Mouse (Mus musculus): ENCODE data around the gene Zfp174. TPM values are rescaled to one million over a fixed set of nuclear protein-coding genes. Genes with fewer than 3 reads are reported as not detected.
A peak's percentile ranks its signal among the peaks of the same experiment; 100 is the strongest.

The Zfp174 gene
- polyA plus RNA-seq, 1 experiment from 2014 or later, result 0.70 TPM

DNA sequence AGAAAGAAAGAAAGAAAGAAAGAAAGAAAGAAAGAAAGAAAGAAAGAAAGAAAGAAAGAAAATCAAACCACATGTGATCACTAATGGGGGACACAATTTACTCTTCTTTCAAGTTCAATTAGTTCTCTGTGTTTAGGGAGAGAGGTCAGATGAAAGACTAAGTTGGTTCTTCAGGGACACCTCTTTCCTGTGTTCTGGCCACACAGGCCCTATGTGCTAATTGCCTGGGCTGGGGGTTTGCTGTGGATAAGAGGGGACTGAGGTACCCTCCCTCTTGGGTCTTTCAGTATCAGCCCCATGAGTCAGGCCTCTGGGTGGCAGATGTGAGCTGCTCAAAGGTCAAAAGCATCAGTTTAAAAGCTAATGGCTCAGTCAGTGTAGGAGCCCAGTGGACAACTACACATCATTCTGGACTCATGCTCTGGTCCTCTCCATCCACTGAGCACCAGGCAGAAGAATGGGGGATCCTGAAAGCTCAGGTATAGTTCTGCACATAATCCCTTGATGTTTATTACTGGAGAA, 16.4 kb upstream of the Zfp174 start, which contains the start of gene Olfr15:
Olfr15 (plus strand) TSS at position 291 of the 522 bp plus-strand sequence.
- Histone ChIP-seq H3K27ac (ENCODE audit: low read depth) (no peak within 1 kb of the TSS), H3K4me3 (ENCODE audit: low read depth, low read length) (no peak within 1 kb of the TSS), H3K27me3 (ENCODE audit: insufficient read depth, low read length) (no peaks in the 10 kb centered on the region), H3K9me3 (ENCODE audit: low read length) (no peaks in the 10 kb centered on the region), H3K9ac (replicated peaks) (no peak within 1 kb of the TSS), H3K4me2 (ENCODE audit: low read depth, low read length) (no peak within 1 kb of the TSS), H3K4me1 (ENCODE audit: insufficient read depth) (no peaks in the 10 kb centered on the region), H3K36me3 (replicated peaks; ENCODE audit: insufficient read depth, low read length) (no peaks in the 10 kb centered on the region)
- DNase-seq (no peak), ATAC-seq (no peak)
- TF ChIP-seq EP300 (IDR thresholded peaks at IDR 0.05; ENCODE audit: low read depth), result no peak
- peak; percentile 37; the same call in 1 of the 2 replicates for TF ChIP-seq CTCF (IDR thresholded peaks at IDR 0.05; ENCODE audit: low read depth)

DNA sequence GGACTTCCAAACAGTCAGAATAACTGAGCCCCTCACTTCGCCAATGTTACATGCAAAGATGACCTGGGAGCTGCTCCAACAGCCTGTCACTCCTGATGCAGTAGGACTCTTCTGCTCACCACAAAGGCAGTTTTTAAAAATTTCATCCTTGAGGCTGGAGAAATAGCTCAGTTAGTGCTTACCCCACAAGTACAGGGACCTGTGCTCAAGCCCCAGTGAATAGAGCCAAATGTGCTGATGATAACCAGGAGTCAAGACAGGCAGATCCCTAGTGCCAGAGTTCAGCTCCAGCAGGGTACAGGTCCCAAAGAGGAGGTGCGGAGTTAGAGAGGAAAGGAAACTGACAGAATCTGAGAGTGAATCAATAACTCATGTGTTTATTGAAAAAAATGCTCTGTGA, 11.6 kb upstream of the Zfp174 start:
- WGBS (ENCODE audit: insufficient replicate concordance), result 72% methylated on average over 2 of the region's 2 CpGs
- H3K9me3 ChIP-seq (ENCODE audit: low read length), result no peaks in the 10 kb centered on the region
- H3K4me3 ChIP-seq (ENCODE audit: low read depth, low read length), result no peak overlapping the region
- ATAC-seq (no peak), DNase-seq (no peak)
- H3K4me2 ChIP-seq (ENCODE audit: low read depth, low read length), result no peak overlapping the region
- no peak for TF ChIP-seq EP300 (IDR thresholded peaks at IDR 0.05; ENCODE audit: low read depth)
- H3K4me1 ChIP-seq (ENCODE audit: insufficient read depth), result no peaks in the 10 kb centered on the region
- H3K27me3 ChIP-seq (ENCODE audit: insufficient read depth, low read length), result no peaks in the 10 kb centered on the region
- H3K27ac ChIP-seq (ENCODE audit: low read depth), result no peak overlapping the region
- no peaks in the 10 kb centered on the region for H3K36me3 ChIP-seq (replicated peaks; ENCODE audit: insufficient read depth, low read length)
- H3K9ac ChIP-seq (replicated peaks), result no peak overlapping the region

DNA sequence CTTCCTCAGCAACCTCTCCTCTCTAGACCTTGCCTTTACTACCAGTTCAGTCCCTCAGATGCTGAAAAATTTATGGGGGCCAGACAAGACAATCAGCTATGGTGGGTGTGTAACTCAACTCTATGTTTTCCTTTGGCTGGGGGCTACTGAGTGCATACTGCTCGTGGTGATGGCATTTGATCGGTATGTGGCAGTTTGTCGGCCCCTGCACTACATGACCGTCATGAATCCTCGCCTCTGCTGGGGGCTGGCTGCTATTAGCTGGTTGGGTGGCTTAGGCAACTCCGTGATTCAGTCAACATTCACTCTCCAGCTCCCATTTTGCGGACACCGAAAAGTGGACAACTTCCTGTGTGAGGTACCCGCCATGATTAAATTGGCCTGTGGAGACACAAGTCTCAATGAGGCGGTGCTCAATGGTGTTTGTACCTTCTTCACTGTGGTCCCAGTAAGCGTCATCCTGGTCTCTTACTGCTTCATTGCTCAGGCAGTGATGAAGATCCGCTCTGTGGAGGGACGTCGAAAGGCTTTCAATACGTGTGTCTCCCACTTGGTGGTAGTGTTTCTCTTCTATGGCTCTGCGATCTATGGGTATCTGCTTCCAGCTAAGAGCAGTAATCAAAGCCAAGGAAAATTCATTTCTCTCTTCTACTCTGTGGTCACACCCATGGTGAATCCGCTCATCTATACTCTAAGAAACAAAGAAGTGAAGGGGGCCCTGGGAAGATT, 7.7 kb upstream of the Zfp174 start:
- Histone ChIP-seq H3K4me1 (ENCODE audit: insufficient read depth) (no peaks in the 10 kb centered on the region), H3K4me2 (ENCODE audit: low read depth, low read length) (no peak overlapping the region), H3K36me3 (replicated peaks; ENCODE audit: insufficient read depth, low read length) (no peaks in the 10 kb centered on the region), H3K9me3 (ENCODE audit: low read length) (no peaks in the 10 kb centered on the region), H3K27ac (ENCODE audit: low read depth) (no peak overlapping the region), H3K4me3 (ENCODE audit: low read depth, low read length) (no peak overlapping the region), H3K27me3 (ENCODE audit: insufficient read depth, low read length) (no peaks in the 10 kb centered on the region), H3K9ac (replicated peaks) (no peak overlapping the region)
- WGBS (ENCODE audit: insufficient replicate concordance), result 54% methylated on average over 17 of the region's 17 CpGs
- ATAC-seq, result peak; percentile 25; the same call in 1 of the 2 replicates
- peak; percentile 31 for DNase-seq
- no peak for TF ChIP-seq EP300 (IDR thresholded peaks at IDR 0.05; ENCODE audit: low read depth)
- peak; percentile 79 for TF ChIP-seq CTCF (IDR thresholded peaks at IDR 0.05; ENCODE audit: low read depth)

DNA sequence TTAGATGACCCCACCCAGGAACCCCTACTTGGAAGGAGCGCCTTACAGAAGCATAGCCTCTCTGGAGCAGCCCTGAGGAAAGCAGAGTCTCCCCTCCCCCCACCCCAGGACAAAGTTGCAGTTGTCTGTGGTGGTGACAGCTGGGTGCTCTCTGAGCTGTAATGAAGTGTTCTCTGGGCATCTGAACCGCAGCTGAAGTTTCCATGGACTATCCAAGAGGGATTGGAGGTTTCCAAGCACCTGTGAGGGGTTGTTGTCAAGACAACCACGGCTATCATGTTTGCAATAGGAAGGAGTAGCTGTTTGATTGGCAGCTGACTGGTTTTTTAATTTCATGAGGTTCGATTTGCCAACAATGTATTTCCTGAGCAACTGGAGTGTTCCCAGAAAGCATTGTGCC, 4.1 kb upstream of the Zfp174 start:
- H3K27me3 ChIP-seq (ENCODE audit: insufficient read depth, low read length), result no peaks in the 10 kb centered on the region
- TF ChIP-seq CTCF (IDR thresholded peaks at IDR 0.05; ENCODE audit: low read depth), result no peak
- TF ChIP-seq EP300 (IDR thresholded peaks at IDR 0.05; ENCODE audit: low read depth), result no peak
- H3K27ac ChIP-seq (ENCODE audit: low read depth), result peak overlapping the region; percentile 84
- H3K9ac ChIP-seq (replicated peaks), result no peak overlapping the region
- H3K36me3 ChIP-seq (replicated peaks; ENCODE audit: insufficient read depth, low read length), result no peaks in the 10 kb centered on the region
- H3K9me3 ChIP-seq (ENCODE audit: low read length), result no peaks in the 10 kb centered on the region
- H3K4me2 ChIP-seq (ENCODE audit: low read depth, low read length), result peak overlapping the region; percentile 49
- WGBS (ENCODE audit: insufficient replicate concordance), result 20% methylated on average over 4 of the region's 4 CpGs
- H3K4me1 ChIP-seq (ENCODE audit: insufficient read depth), result peaks cover 11% of the 10 kb centered on the region
- ATAC-seq (no peak), DNase-seq (no peak)
- H3K4me3 ChIP-seq (ENCODE audit: low read depth, low read length), result no peak overlapping the region

DNA sequence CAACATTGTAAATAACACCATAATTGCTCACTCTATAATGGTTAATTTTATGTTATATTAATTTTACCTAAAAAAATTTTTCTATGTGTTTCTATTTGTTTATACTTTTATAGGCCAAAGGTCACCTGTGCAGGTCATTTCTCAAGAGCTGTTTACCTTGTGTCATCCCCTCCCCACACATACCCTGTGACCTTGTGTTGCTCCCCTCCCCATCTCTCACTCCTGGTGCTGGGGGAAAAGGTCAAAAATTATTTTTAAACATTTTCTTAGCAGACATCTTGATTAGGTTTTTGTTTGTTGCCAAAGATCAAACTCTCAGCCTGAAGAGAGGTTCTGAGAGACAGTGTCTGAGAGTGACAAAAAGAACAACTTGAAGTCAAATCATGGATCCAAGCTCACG, 3.3 kb upstream of the Zfp174 start:
- Histone ChIP-seq H3K4me1 (ENCODE audit: insufficient read depth) (peaks cover 13% of the 10 kb centered on the region), H3K27ac (ENCODE audit: low read depth) (peak overlapping the region; percentile 84), H3K9me3 (ENCODE audit: low read length) (no peaks in the 10 kb centered on the region), H3K36me3 (replicated peaks; ENCODE audit: insufficient read depth, low read length) (no peaks in the 10 kb centered on the region), H3K4me3 (ENCODE audit: low read depth, low read length) (no peak overlapping the region), H3K4me2 (ENCODE audit: low read depth, low read length) (peak overlapping the region; percentile 49; the same call in 1 of the 2 replicates), H3K27me3 (ENCODE audit: insufficient read depth, low read length) (no peaks in the 10 kb centered on the region), H3K9ac (replicated peaks) (no peak overlapping the region)
- DNase-seq (no peak), ATAC-seq (no peak; the same call in 1 of the 2 replicates)
- 30% methylated on average over 1 of the region's 1 CpGs for WGBS (ENCODE audit: insufficient replicate concordance)
- TF ChIP-seq EP300 (IDR thresholded peaks at IDR 0.05; ENCODE audit: low read depth), result peak; percentile 45; the same call in 1 of the 2 replicates
- no peak for TF ChIP-seq CTCF (IDR thresholded peaks at IDR 0.05; ENCODE audit: low read depth)

DNA sequence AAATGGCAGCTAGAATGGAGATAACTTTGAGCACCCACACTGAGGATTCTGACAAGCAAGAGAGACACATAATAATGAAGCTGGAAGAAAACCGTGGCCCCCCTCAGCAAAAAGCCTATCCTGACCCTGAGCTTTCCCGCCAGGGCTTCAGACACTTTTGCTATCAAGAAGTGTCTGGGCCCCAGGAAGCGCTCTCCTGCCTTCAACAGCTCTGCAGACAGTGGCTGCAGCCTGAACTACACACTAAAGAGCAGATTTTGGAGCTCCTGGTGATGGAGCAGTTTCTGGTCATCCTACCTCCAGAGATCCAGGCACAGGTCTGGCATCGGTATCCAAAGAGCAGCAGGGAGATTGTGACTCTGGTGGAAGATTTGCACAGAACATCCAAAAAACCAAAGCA, 803 bp downstream of the Zfp174 start:
- Histone ChIP-seq H3K9ac (replicated peaks) (peak overlapping the region; percentile 74; the same call in 1 of the 2 replicates), H3K27me3 (ENCODE audit: insufficient read depth, low read length) (no peaks in the 10 kb centered on the region), H3K4me1 (ENCODE audit: insufficient read depth) (peaks cover 13% of the 10 kb centered on the region), H3K4me3 (ENCODE audit: low read depth, low read length) (0 out of 2 replicates have a peak overlapping the region, but pooled peaks have one; percentile 58), H3K36me3 (replicated peaks; ENCODE audit: insufficient read depth, low read length) (no peaks in the 10 kb centered on the region), H3K9me3 (ENCODE audit: low read length) (no peaks in the 10 kb centered on the region), H3K27ac (ENCODE audit: low read depth) (peak overlapping the region; percentile 81; the same call in 1 of the 2 replicates), H3K4me2 (ENCODE audit: low read depth, low read length) (peak overlapping the region; percentile 85)
- no peak for TF ChIP-seq CTCF (IDR thresholded peaks at IDR 0.05; ENCODE audit: low read depth)
- no peak for TF ChIP-seq EP300 (IDR thresholded peaks at IDR 0.05; ENCODE audit: low read depth)
- DNase-seq (no peak), ATAC-seq (no peak)
- whole genome bisulfite sequencing (ENCODE audit: insufficient replicate concordance), result 73% methylated on average over 4 of the region's 4 CpGs
